Mouse (Mus musculus) midbrain, embryonic 11.5 days (tissue): Measurements from ENCODE around the gene Tbc1d10a. TPM values are rescaled to one million over a fixed set of nuclear protein-coding genes. Genes with fewer than 3 reads are reported as not detected.

Experiments used
- ATAC-seq: fragments of 200-750 bp; cut with Nextera tagmentation; 2 replicates; pipeline ENCODE4 v1.8.0; 2017; ENCODE audit warnings: moderate TSS enrichment, moderate library complexity; ENCODE audit not compliant: low FRiP score
- DNase-seq: peaks from one replicate; pipeline ENCODE4 v3.0.0; 2015; ENCODE audit warnings: low spot score; ENCODE audit errors: missing footprints
- H3K27ac ChIP-seq: fragments of 300-500 bp; sonication (generic); 2 replicates; pipeline ENCODE4 v1.5.1; 2014; ENCODE audit warnings: low read depth, low read length
- H3K27me3 ChIP-seq: fragments of 300-500 bp; sonication (generic); 2 replicates; pipeline ENCODE4 v1.6.1; 2014; ENCODE audit warnings: mild to moderate bottlenecking, low read length, moderate library complexity, mixed read lengths; ENCODE audit not compliant: control insufficient read depth, insufficient read depth
- H3K36me3 ChIP-seq: fragments of 300-500 bp; sonication (generic); 2 replicates; pipeline ENCODE4 v1.6.1; 2014; ENCODE audit warnings: mild to moderate bottlenecking, low read length, moderate library complexity, mixed read lengths; ENCODE audit not compliant: control insufficient read depth, insufficient read depth
- H3K4me1 ChIP-seq: fragments of 300-500 bp; sonication (generic); 2 replicates; pipeline ENCODE4 v1.6.1; 2014; ENCODE audit warnings: low read length; ENCODE audit not compliant: control insufficient read depth, insufficient read depth
- H3K4me2 ChIP-seq: fragments of 300-500 bp; sonication (generic); 2 replicates; pipeline ENCODE4 v1.6.1; 2014; ENCODE audit warnings: mild to moderate bottlenecking, moderate library complexity
- H3K4me3 ChIP-seq: fragments of 300-500 bp; sonication (generic); 2 replicates; pipeline ENCODE4 v1.5.1; 2014; ENCODE audit warnings: low read depth, low read length
- H3K9ac ChIP-seq: fragments of 300-500 bp; sonication (generic); 2 replicates; pipeline ENCODE4 v1.6.1; 2014; ENCODE audit warnings: low read length
- H3K9me3 ChIP-seq: fragments of 300-500 bp; sonication (generic); 2 replicates; pipeline ENCODE4 v1.6.1; 2016; ENCODE audit warnings: low read length; ENCODE audit not compliant: control insufficient read depth
- WGBS: fragments of 180-500 bp; shearing (Covaris S2); extraction: QIAGEN DNeasy Blood & Tissue Kit; methylation state at CpG from one replicate; pipeline ENCODE4 v1.1.7; 2014; 5-methylcytosine and 5-hydroxymethylcytosine counted together
- polyA plus RNA-seq: library from polyadenylated mRNA; unstranded; fragments of >200 nt; fragmentation: Nextera tagmentation; extraction: Ambion mirVana; gene quantifications from 2 replicates; pipeline ENCODE4 v1.2.1, GENCODE M21; 2014

The Tbc1d10a gene
- polyA plus RNA-seq, 1 experiment from 2014 or later, result 17.3 TPM

- Histone ChIP-seq H3K9me3 (no peaks in the 10 kb centered on the region), H3K27ac (no peak within 1 kb of the TSS), H3K4me1 (no peaks in the 10 kb centered on the region), H3K4me3 (no peak within 1 kb of the TSS), H3K27me3 (no peaks in the 10 kb centered on the region), H3K36me3 (no peaks in the 10 kb centered on the region), H3K9ac (no peak within 1 kb of the TSS), H3K4me2 (no peak within 1 kb of the TSS)
- WGBS, result 80% methylated on average over 16 of the region's 16 CpGs
- no peak for ATAC-seq
- DNase-seq, result peak; percentile 49
These were observed 49.3 kb downstream of the Tbc1d10a start, which contains the start of gene Osm for GRCm38 (mm10) chr11:4235665-4236545. TSS of gene Osm (plus strand) at chr11:4236420.

- ATAC-seq, result no peak
- Histone ChIP-seq H3K4me3 (no peak overlapping the region), H3K9me3 (no peaks in the 10 kb centered on the region), H3K27me3 (no peaks in the 10 kb centered on the region), H3K4me2 (no peak overlapping the region), H3K36me3 (no peaks in the 10 kb centered on the region), H3K27ac (no peak overlapping the region), H3K4me1 (no peaks in the 10 kb centered on the region), H3K9ac (no peak overlapping the region)
- peak; percentile 2 for DNase-seq
- WGBS, result 92% methylated on average over 21 of the region's 21 CpGs
These were observed 50.0 kb downstream of the Tbc1d10a start for GRCm38 (mm10) chr11:4236546-4237067.

- no peak for ATAC-seq
These were observed 50.9 kb downstream of the Tbc1d10a start for GRCm38 (mm10) chr11:4237389-4237912.

GRCm38 (mm10) chr11:4238167-4238566 is 51.6 kb downstream of the Tbc1d10a start:
- no peaks in the 10 kb centered on the region for H3K9me3 ChIP-seq
- H3K27ac ChIP-seq, result no peak overlapping the region
- H3K27me3 ChIP-seq, result no peaks in the 10 kb centered on the region
- DNase-seq (peak; percentile 77), ATAC-seq (no peak)
- H3K4me3 ChIP-seq, result no peak overlapping the region
- H3K4me1 ChIP-seq, result no peaks in the 10 kb centered on the region
- no peak overlapping the region for H3K9ac ChIP-seq
- no peak overlapping the region for H3K4me2 ChIP-seq
- 82% methylated on average over 6 of the region's 6 CpGs for WGBS
- H3K36me3 ChIP-seq, result no peaks in the 10 kb centered on the region

More at GRCm38 (mm10) chr11:4237389-4237912, 50.9 kb downstream of the Tbc1d10a start:
- H3K36me3 ChIP-seq, result no peaks in the 10 kb centered on the region
- no peaks in the 10 kb centered on the region for H3K27me3 ChIP-seq
- no peaks in the 10 kb centered on the region for H3K9me3 ChIP-seq
- WGBS, result 87% methylated on average over 18 of the region's 18 CpGs
- H3K9ac ChIP-seq, result no peak overlapping the region
- no peak overlapping the region for H3K4me2 ChIP-seq
- no peak overlapping the region for H3K4me3 ChIP-seq
- H3K4me1 ChIP-seq, result no peaks in the 10 kb centered on the region
- peak; percentile 8 for DNase-seq
- no peak overlapping the region for H3K27ac ChIP-seq

GRCm38 (mm10) chr11:4239691-4240090 is 53.1 kb downstream of the Tbc1d10a start:
- no peaks in the 10 kb centered on the region for H3K4me1 ChIP-seq
- peak; percentile 65 for DNase-seq
- no peaks in the 10 kb centered on the region for H3K36me3 ChIP-seq
- 89% methylated on average over 23 of the region's 23 CpGs for whole genome bisulfite sequencing
- no peak overlapping the region for H3K4me2 ChIP-seq
- no peaks in the 10 kb centered on the region for H3K9me3 ChIP-seq
- no peak for ATAC-seq
- H3K9ac ChIP-seq, result no peak overlapping the region
- no peak overlapping the region for H3K4me3 ChIP-seq
- H3K27ac ChIP-seq, result no peak overlapping the region
- no peaks in the 10 kb centered on the region for H3K27me3 ChIP-seq

GRCm38 (mm10) chr11:4240151-4240550 is 53.6 kb downstream of the Tbc1d10a start:
- Histone ChIP-seq H3K4me3 (no peak overlapping the region), H3K27ac (no peak overlapping the region), H3K9me3 (no peaks in the 10 kb centered on the region), H3K27me3 (no peaks in the 10 kb centered on the region), H3K4me2 (no peak overlapping the region), H3K9ac (no peak overlapping the region), H3K4me1 (no peaks in the 10 kb centered on the region), H3K36me3 (no peaks in the 10 kb centered on the region)
- no peak for ATAC-seq
- DNase-seq, result peak; percentile 51
- 85% methylated on average over 7 of the region's 7 CpGs for WGBS

GRCm38 (mm10) chr11:4241180-4241579 is 54.6 kb downstream of the Tbc1d10a start:
- ATAC-seq (no peak), DNase-seq (no peak)
- 72% methylated on average over 4 of the region's 4 CpGs for WGBS
- H3K4me3 ChIP-seq, result no peak overlapping the region
- H3K4me1 ChIP-seq, result no peaks in the 10 kb centered on the region
- H3K27ac ChIP-seq, result no peak overlapping the region
- no peaks in the 10 kb centered on the region for H3K27me3 ChIP-seq
- H3K36me3 ChIP-seq, result no peaks in the 10 kb centered on the region
- no peak overlapping the region for H3K4me2 ChIP-seq
- H3K9me3 ChIP-seq, result no peaks in the 10 kb centered on the region
- no peak overlapping the region for H3K9ac ChIP-seq

DNA sequence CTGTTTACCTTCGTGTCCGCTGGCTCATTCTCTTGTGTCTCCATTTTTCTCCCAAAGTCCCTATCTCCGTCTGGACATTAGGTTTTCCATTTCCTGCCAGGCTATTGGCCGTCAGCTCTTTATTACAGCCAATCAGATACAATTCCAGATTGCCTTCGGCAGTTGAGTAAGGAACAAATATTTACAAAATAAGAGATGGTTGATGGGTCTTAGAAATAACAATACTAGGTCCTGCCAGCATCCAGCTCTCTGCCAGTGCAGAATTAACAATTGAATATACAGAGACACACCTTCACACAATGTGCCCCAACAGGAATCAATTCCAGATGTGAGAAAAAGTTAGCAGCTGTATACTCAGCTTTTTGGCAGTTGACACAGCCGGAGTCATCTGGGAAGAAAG is 59.5 kb downstream of the Tbc1d10a start:
- DNase-seq (peak; percentile 33), ATAC-seq (no peak)
- no peak overlapping the region for H3K9ac ChIP-seq
- 74% methylated on average over 6 of the region's 6 CpGs for WGBS
- no peak overlapping the region for H3K27ac ChIP-seq
- no peak overlapping the region for H3K4me2 ChIP-seq
- no peaks in the 10 kb centered on the region for H3K9me3 ChIP-seq
- H3K4me1 ChIP-seq, result no peaks in the 10 kb centered on the region
- H3K4me3 ChIP-seq, result no peak overlapping the region
- no peaks in the 10 kb centered on the region for H3K27me3 ChIP-seq
- no peaks in the 10 kb centered on the region for H3K36me3 ChIP-seq

DNA sequence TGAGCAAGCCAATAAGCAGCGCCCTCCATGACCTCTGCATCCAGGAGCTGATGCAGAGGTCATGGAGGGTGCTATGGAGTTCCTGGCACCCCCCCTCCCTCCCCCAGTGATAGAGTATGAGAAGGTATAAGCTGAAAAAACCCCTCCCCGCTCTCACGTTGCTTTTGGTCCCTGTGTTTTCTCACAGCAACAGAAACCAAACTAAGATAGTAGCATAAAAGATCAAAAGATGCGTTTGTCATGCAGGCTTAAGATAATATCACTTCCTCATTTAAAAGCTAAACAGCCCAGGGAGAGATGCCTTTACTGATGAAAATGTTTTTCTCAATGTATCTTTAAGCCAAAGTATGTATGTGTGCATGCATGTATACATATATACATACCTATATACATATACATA is 60.0 kb downstream of the Tbc1d10a start:
- Histone ChIP-seq H3K4me1 (no peaks in the 10 kb centered on the region), H3K9ac (no peak overlapping the region), H3K27me3 (no peaks in the 10 kb centered on the region), H3K36me3 (no peaks in the 10 kb centered on the region), H3K4me3 (no peak overlapping the region), H3K9me3 (no peaks in the 10 kb centered on the region), H3K27ac (no peak overlapping the region), H3K4me2 (no peak overlapping the region)
- 81% methylated on average over 4 of the region's 4 CpGs for WGBS
- DNase-seq (peak; percentile 26), ATAC-seq (no peak)
